Comparison of ENCODE assay signal across 26 mouse cellular contexts in the genomic region with DNA sequence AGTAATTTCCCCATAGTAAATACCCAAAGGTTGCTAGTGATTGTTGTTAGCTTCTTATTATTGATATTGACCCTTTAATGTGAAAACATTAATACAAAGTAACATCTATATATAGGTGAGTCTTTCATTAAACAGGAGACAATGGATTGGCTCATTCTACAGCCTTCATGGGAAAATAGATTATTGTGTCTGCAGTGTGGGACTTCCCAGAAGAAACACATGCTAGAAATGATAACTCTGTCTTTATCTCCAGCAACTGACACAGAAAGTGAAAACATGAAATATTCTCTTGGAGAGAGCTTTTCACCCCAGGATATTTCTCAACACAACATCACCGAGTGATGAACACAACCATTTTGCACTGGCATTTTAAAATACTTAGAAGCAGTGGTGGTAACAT. TPM values are rescaled to one million over a fixed set of nuclear protein-coding genes. Genes with fewer than 3 reads are reported as not detected.
DNase-seq lines count a peak whose midpoint lies in the region; ATAC-seq and TF ChIP-seq lines count a peak whose summit lies in the region.
"Had no signal": no experiment of that assay in that cellular context is flagged by ENCODE, and none has a peak within 500 bp of the region (broad histone marks: within the 10 kb centered on the region; RNA-seq: fewer than 3 reads in every experiment).

No protein-coding gene starts in this region.

- peak overlapping the region; percentile 37 for H3K4me2 ChIP-seq in liver, embryonic 14.5 days (ENCODE audit: low read depth)
- no peak overlapping the region for H3K4me2 ChIP-seq in liver, postnatal 0 days (ENCODE audit: low read depth, low read length)
- H3K4me2 ChIP-seq in midbrain, postnatal 0 days (ENCODE audit: low read depth, low read length, poor library complexity, severe bottlenecking) = no peak overlapping the region
- H3K4me2 ChIP-seq: embryonic facial prominence, embryonic 12.5 days; embryonic facial prominence, embryonic 15.5 days; heart, embryonic 11.5 days; hindbrain, embryonic 12.5 days; hindbrain, embryonic 15.5 days had no signal

- peak overlapping the region; percentile 77 for H3K27ac ChIP-seq in MEL (ENCODE audit: control insufficient read depth, low read depth, low read length)
- peak overlapping the region; percentile 54 for H3K27ac ChIP-seq in liver, embryonic 14.5 days
- H3K27ac ChIP-seq in liver, postnatal 0 days (ENCODE audit: low read depth) = no peak overlapping the region
- H3K27ac ChIP-seq in limb, embryonic 10.5 days = no peak overlapping the region
- no peak overlapping the region for H3K27ac ChIP-seq in midbrain, postnatal 0 days (ENCODE audit: low read depth, low read length)
- H3K27ac ChIP-seq: embryonic facial prominence, embryonic 12.5 days; embryonic facial prominence, embryonic 15.5 days; gastrocnemius, adult 2 months; hindbrain, embryonic 12.5 days; hindbrain, embryonic 15.5 days had no signal

- no peaks in the 10 kb centered on the region for H3K27me3 ChIP-seq in MEL (ENCODE audit: control insufficient read depth in 1 of 2, insufficient read depth in 2 of 2, low read length in 2 of 2)
- no peaks in the 10 kb centered on the region for H3K27me3 ChIP-seq in liver, embryonic 14.5 days (ENCODE audit: control insufficient read depth, insufficient read depth, low read length)
- H3K27me3 ChIP-seq in liver, postnatal 0 days (ENCODE audit: insufficient read depth, low read length) = no peaks in the 10 kb centered on the region
- no peaks in the 10 kb centered on the region for H3K27me3 ChIP-seq in limb, embryonic 10.5 days (ENCODE audit: low read depth, poor library complexity, severe bottlenecking)
- H3K27me3 ChIP-seq in midbrain, postnatal 0 days (ENCODE audit: insufficient read depth, low read length) = no peaks in the 10 kb centered on the region
- H3K27me3 ChIP-seq: CH12.LX; embryonic facial prominence, embryonic 12.5 days; embryonic facial prominence, embryonic 15.5 days; hindbrain, embryonic 12.5 days; hindbrain, embryonic 15.5 days had no signal

- TF ChIP-seq CTCF in MEL (IDR thresholded peaks at IDR 0.05 in 2 of 3, conservative IDR thresholded peaks at IDR 0.05 in 1 of 3; ENCODE audit: control insufficient read depth in 1 of 3, insufficient read depth in 1 of 3, low read depth in 2 of 3, low read length in 3 of 3, poor library complexity in 1 of 3, severe bottlenecking in 1 of 3) = no peak
- no peak for TF ChIP-seq CTCF in liver, embryonic 14.5 days (IDR thresholded peaks at IDR 0.05; ENCODE audit: low read depth)
- no peak for TF ChIP-seq CTCF in liver, postnatal 0 days (IDR thresholded peaks at IDR 0.05; ENCODE audit: low read depth)
- TF ChIP-seq CTCF in midbrain, postnatal 0 days (IDR thresholded peaks at IDR 0.05) = no peak

- peaks cover under 1% of the 10 kb centered on the region; the same call in 1 of the 2 replicates for H3K79me2 ChIP-seq in MEL (ENCODE audit: control insufficient read depth, insufficient read depth, low read length, poor library complexity)

- peak; percentile 44; the same call in 1 of the 2 replicates for ATAC-seq in liver, embryonic 14.5 days (ENCODE audit: insufficient read depth)
- ATAC-seq in liver, postnatal 0 days = no peak
- no peak for ATAC-seq in midbrain, postnatal 0 days (ENCODE audit: low FRiP score)
- ATAC-seq: forebrain, embryonic 14.5 days; forebrain, postnatal 0 days had no signal

- intact Hi-C loops in left cerebral cortex, postnatal 36 days (cut with DNase I) = no loop called here

- no peaks in the 10 kb centered on the region for H3K9me3 ChIP-seq in MEL (replicated peaks; ENCODE audit: insufficient read depth, low read length)
- no peaks in the 10 kb centered on the region for H3K9me3 ChIP-seq in liver, embryonic 14.5 days (ENCODE audit: control insufficient read depth, low read length)
- no peaks in the 10 kb centered on the region for H3K9me3 ChIP-seq in liver, postnatal 0 days (ENCODE audit: low read length)
- no peaks in the 10 kb centered on the region for H3K9me3 ChIP-seq in limb, embryonic 10.5 days (replicated peaks)
- no peaks in the 10 kb centered on the region for H3K9me3 ChIP-seq in midbrain, postnatal 0 days (ENCODE audit: low read length)
- H3K9me3 ChIP-seq: embryonic facial prominence, embryonic 12.5 days; embryonic facial prominence, embryonic 15.5 days; G1E; hindbrain, embryonic 12.5 days; hindbrain, embryonic 15.5 days had no signal

- no peak overlapping the region; the same call in 1 of the 2 replicates for H3K9ac ChIP-seq in MEL (ENCODE audit: control insufficient read depth, low read depth, low read length, poor library complexity, severe bottlenecking)
- no peak overlapping the region; the same call in 1 of the 2 replicates for H3K9ac ChIP-seq in liver, embryonic 14.5 days (replicated peaks)
- no peak overlapping the region for H3K9ac ChIP-seq in liver, postnatal 0 days (replicated peaks)
- H3K9ac ChIP-seq in midbrain, postnatal 0 days (replicated peaks; ENCODE audit: low read length, poor library complexity, severe bottlenecking) = no peak overlapping the region
- H3K9ac ChIP-seq: embryonic facial prominence, embryonic 12.5 days; embryonic facial prominence, embryonic 15.5 days; forebrain, postnatal 0 days; hindbrain, embryonic 12.5 days; hindbrain, embryonic 15.5 days had no signal

- TF ChIP-seq EP300 in MEL (IDR thresholded peaks at IDR 0.05; ENCODE audit: low read depth in 1 of 2, low read length in 2 of 2) = peak; percentile 91 to 92
- peak; percentile 77 for TF ChIP-seq EP300 in liver, embryonic 14.5 days (IDR thresholded peaks at IDR 0.05; ENCODE audit: low read depth)
- TF ChIP-seq EP300 in liver, postnatal 0 days (IDR thresholded peaks at IDR 0.05; ENCODE audit: low read depth) = peak; percentile 85

- peak; percentile 58 for DNase-seq in MEL (ENCODE audit: low read depth, low spot score)
- peak; percentile 60 for DNase-seq in c-Kit-positive CD71-positive TER-119-positive erythroid progenitor cells, embryonic 14.5 days (ENCODE audit: low spot score)
- DNase-seq in liver, embryonic 14.5 days (ENCODE audit: low read depth in 3 of 3, low spot score in 3 of 3) = peak in 2 of 3 experiments; percentile 34 to 53
- DNase-seq in liver, postnatal 0 days = no peak
- no peak for DNase-seq in layer of hippocampus, adult 8-10 months (ENCODE audit: low spot score in 2 of 2)
- DNase-seq in limb, embryonic 10.5 days (ENCODE audit: low spot score) = no peak
- DNase-seq in left cerebral cortex, postnatal 36 days (ENCODE audit: low spot score in 2 of 2) = no peak
- DNase-seq in midbrain, postnatal 0 days (ENCODE audit: low spot score) = no peak
- DNase-seq: adrenal gland, adult 2 months; adrenal gland, postnatal 14 days; B cell, adult 2 months; cerebellum, adult 18-20 months; cerebellum, adult 9-10 months; cerebellum, postnatal 14 days; forebrain, postnatal 0 days; gastrocnemius, adult 2 months; gastrocnemius, postnatal 14 days; heart, adult 11 months had no signal

- H3K36me3 ChIP-seq in MEL (ENCODE audit: control insufficient read depth in 1 of 2, insufficient read depth in 2 of 2, low read length in 2 of 2) = peaks cover 0 to 18% of the 10 kb centered on the region in 2 experiments; a peak in 2 of 4 replicates
- H3K36me3 ChIP-seq in liver, embryonic 14.5 days (replicated peaks; ENCODE audit: control insufficient read depth, insufficient read depth, low read depth) = no peaks in the 10 kb centered on the region
- no peaks in the 10 kb centered on the region for H3K36me3 ChIP-seq in liver, postnatal 0 days (replicated peaks; ENCODE audit: insufficient read depth, low read length)
- H3K36me3 ChIP-seq in limb, embryonic 10.5 days = no peaks in the 10 kb centered on the region
- H3K36me3 ChIP-seq in midbrain, postnatal 0 days (ENCODE audit: insufficient read depth, low read length) = no peaks in the 10 kb centered on the region
- H3K36me3 ChIP-seq: embryonic facial prominence, embryonic 12.5 days; embryonic facial prominence, embryonic 15.5 days; G1E; hindbrain, embryonic 12.5 days; hindbrain, embryonic 15.5 days had no signal

- 15% methylated on average over 1 of the region's 1 CpGs for WGBS in liver, embryonic 14.5 days (ENCODE audit: insufficient replicate concordance)
- 41% methylated on average over 1 of the region's 1 CpGs for WGBS in liver, postnatal 0 days (ENCODE audit: insufficient replicate concordance)
- WGBS in limb, embryonic 10.5 days = 88% methylated on average over 1 of the region's 1 CpGs
- 92% methylated on average over 1 of the region's 1 CpGs for WGBS in midbrain, postnatal 0 days

- no peak for TF ChIP-seq RAD21 in MEL (IDR thresholded peaks at IDR 0.05; ENCODE audit: low read depth, low read length)

- peaks cover 11 to 16% of the 10 kb centered on the region in 2 experiments for H3K4me1 ChIP-seq in MEL (ENCODE audit: control insufficient read depth in 1 of 2, insufficient read depth in 2 of 2, low read length in 2 of 2)
- peaks cover 10 to 14% of the 10 kb centered on the region in 2 experiments for H3K4me1 ChIP-seq in liver, embryonic 14.5 days (replicated peaks; ENCODE audit: control insufficient read depth in 2 of 2, insufficient read depth in 2 of 2, low read length in 1 of 2)
- peaks cover 8% of the 10 kb centered on the region for H3K4me1 ChIP-seq in liver, postnatal 0 days (ENCODE audit: insufficient read depth)
- H3K4me1 ChIP-seq in limb, embryonic 10.5 days = peaks cover 17% of the 10 kb centered on the region
- no peaks in the 10 kb centered on the region; the same call in 1 of the 2 replicates for H3K4me1 ChIP-seq in midbrain, postnatal 0 days (ENCODE audit: insufficient read depth, low read length)

- no peak for TF ChIP-seq POLR2A in MEL (IDR thresholded peaks at IDR 0.05; ENCODE audit: control insufficient read depth in 1 of 2, insufficient read depth in 1 of 2, low read depth in 1 of 2, low read length in 2 of 2, poor library complexity in 1 of 2)

- peak overlapping the region in 1 of 2 experiments; percentile 34; a peak in 2 of 4 replicates for H3K4me3 ChIP-seq in MEL (ENCODE audit: control insufficient read depth in 1 of 2, insufficient read depth in 1 of 2, low read depth in 2 of 2, low read length in 2 of 2)
- H3K4me3 ChIP-seq in liver, embryonic 14.5 days (ENCODE audit: insufficient read depth in 1 of 2, low read depth in 2 of 2, low read length in 2 of 2) = no peak overlapping the region
- no peak overlapping the region for H3K4me3 ChIP-seq in liver, postnatal 0 days (ENCODE audit: low read depth, low read length)
- H3K4me3 ChIP-seq in limb, embryonic 10.5 days = no peak overlapping the region
- H3K4me3 ChIP-seq in midbrain, postnatal 0 days (ENCODE audit: low read depth, low read length) = no peak overlapping the region
- H3K4me3 ChIP-seq: embryonic facial prominence, embryonic 12.5 days; embryonic facial prominence, embryonic 15.5 days; gastrocnemius, adult 2 months; hindbrain, embryonic 12.5 days; hindbrain, embryonic 15.5 days had no signal

RNA-seq across cellular contexts. Expression of a gene that starts 3.0 kb away (rescaled TPM):
- total RNA-seq in MEL (2012; rRNA removed) = 1.5 and 1.6 TPM in 2 replicates
- 1 to 10 TPM in 1 of 2 experiments, not detected in 1; 1.6 TPM for polyA plus RNA-seq in MEL (2012; ENCODE audit: insufficient read depth in 1 of 2, insufficient read length in 2 of 2, low read depth in 1 of 2, low replicate concordance in 2 of 2, missing spikeins in 1 of 2)
- polyA plus RNA-seq in liver, embryonic 14.5 days (2012; rRNA removed) = 2.7 and 2.8 TPM in 2 replicates
- 1.6 TPM in 2 replicates for polyA plus RNA-seq in liver, embryonic 14.5 days (2014; fragmentation: Nextera tagmentation; extraction: Ambion mirVana)
- polyA plus RNA-seq in liver, postnatal 0 days (2015; fragmentation: Nextera tagmentation; extraction: Ambion mirVana) = 5.3 TPM in 2 replicates
- 10 to 100 TPM in 3 of 4 experiments, 1 to 10 TPM in 1; 6.9 to 12.3 (median 11.1) TPM for total RNA-seq in layer of hippocampus, adult 8-10 months (2022)
- polyA plus RNA-seq in limb, embryonic 10.5 days (2016; fragmentation: Nextera tagmentation; extraction: Ambion mirVana) = 6.5 and 9.2 TPM in 2 replicates
- total RNA-seq in left cerebral cortex, postnatal 36 days (2021) = 10 to 100 TPM in 1 of 2 experiments, 1 to 10 TPM in 1; 9.0 to 11.0 TPM
- total RNA-seq in midbrain, postnatal 0 days (2014; rRNA removed) = 10.3 and 13.3 TPM in 2 replicates
- polyA plus RNA-seq in midbrain, postnatal 0 days (2015; fragmentation: Nextera tagmentation; extraction: Ambion mirVana) = 4.6 and 5.2 TPM in 2 replicates
- polyA plus RNA-seq: G1E had no signal

RNA-seq across cellular contexts. Expression of a gene that starts 5.6 kb away (rescaled TPM):
- 15.2 and 15.3 TPM in 2 replicates for total RNA-seq in MEL (2012; rRNA removed)
- polyA plus RNA-seq in MEL (2012; ENCODE audit: insufficient read depth in 1 of 2, insufficient read length in 2 of 2, low read depth in 1 of 2, low replicate concordance in 2 of 2, missing spikeins in 1 of 2) = 10 to 100 TPM in 1 of 2 experiments, not detected in 1; 30.9 TPM
- polyA plus RNA-seq in liver, embryonic 14.5 days (2012; rRNA removed) = 4.5 and 6.8 TPM in 2 replicates
- polyA plus RNA-seq in liver, embryonic 14.5 days (2014; fragmentation: Nextera tagmentation; extraction: Ambion mirVana) = 3.7 and 3.8 TPM in 2 replicates
- 2.8 and 3.3 TPM in 2 replicates for polyA plus RNA-seq in liver, postnatal 0 days (2015; fragmentation: Nextera tagmentation; extraction: Ambion mirVana)
- total RNA-seq in layer of hippocampus, adult 8-10 months (2022) = 10 to 100 TPM; 32.6 to 52.1 (median 41.1) TPM
- 9.9 and 11.5 TPM in 2 replicates for polyA plus RNA-seq in limb, embryonic 10.5 days (2016; fragmentation: Nextera tagmentation; extraction: Ambion mirVana)
- total RNA-seq in left cerebral cortex, postnatal 36 days (2021) = 10 to 100 TPM; 30.1 to 41.9 TPM
- total RNA-seq in midbrain, postnatal 0 days (2014; rRNA removed) = 11.2 and 13.2 TPM in 2 replicates
- 4.6 and 5.9 TPM in 2 replicates for polyA plus RNA-seq in midbrain, postnatal 0 days (2015; fragmentation: Nextera tagmentation; extraction: Ambion mirVana)

RNA-seq across cellular contexts. Expression of a gene that starts 50.4 kb away (rescaled TPM):
- 13.9 and 17.8 TPM in 2 replicates for total RNA-seq in MEL (2012; rRNA removed)
- 10 to 100 TPM in 1 of 2 experiments, not detected in 1; 32.3 TPM for polyA plus RNA-seq in MEL (2012; ENCODE audit: insufficient read depth in 1 of 2, insufficient read length in 2 of 2, low read depth in 1 of 2, low replicate concordance in 2 of 2, missing spikeins in 1 of 2)
- 16.9 and 18.1 TPM in 2 replicates for polyA plus RNA-seq in liver, embryonic 14.5 days (2012; rRNA removed)
- 10.3 and 11.5 TPM in 2 replicates for polyA plus RNA-seq in liver, embryonic 14.5 days (2014; fragmentation: Nextera tagmentation; extraction: Ambion mirVana)
- 8.3 and 9.5 TPM in 2 replicates for polyA plus RNA-seq in liver, postnatal 0 days (2015; fragmentation: Nextera tagmentation; extraction: Ambion mirVana)
- total RNA-seq in layer of hippocampus, adult 8-10 months (2022) = 100 to 1,000 TPM in 2 of 4 experiments, 10 to 100 TPM in 2; 88.3 to 135 (median 101) TPM
- 85.0 and 95.1 TPM in 2 replicates for polyA plus RNA-seq in limb, embryonic 10.5 days (2016; fragmentation: Nextera tagmentation; extraction: Ambion mirVana)
- 100 to 1,000 TPM in 1 of 2 experiments, 10 to 100 TPM in 1; 71.9 to 116 TPM for total RNA-seq in left cerebral cortex, postnatal 36 days (2021)
- 101 and 118 TPM in 2 replicates for total RNA-seq in midbrain, postnatal 0 days (2014; rRNA removed)
- polyA plus RNA-seq in midbrain, postnatal 0 days (2015; fragmentation: Nextera tagmentation; extraction: Ambion mirVana) = 104 and 106 TPM in 2 replicates

Comparison
In these comparisons a context has a peak if more than half of its experiments do, and no peak if none do; other contexts are left out.
1. DNase-seq: peak in MEL (single experiment), c-Kit-positive CD71-positive TER-119-positive erythroid progenitor cells, embryonic 14.5 days (single experiment) and liver, embryonic 14.5 days (2 of 3); none in liver, postnatal 0 days (single experiment), layer of hippocampus, adult 8-10 months (0 of 2), limb, embryonic 10.5 days (single experiment), left cerebral cortex, postnatal 36 days (0 of 2) and midbrain, postnatal 0 days (single experiment).
2. H3K27ac ChIP-seq: peak in MEL (single experiment) and liver, embryonic 14.5 days (single experiment); none in liver, postnatal 0 days (single experiment), limb, embryonic 10.5 days (single experiment) and midbrain, postnatal 0 days (single experiment).